Mouse (Mus musculus) forebrain, embryonic 10.5 days (tissue): ENCODE measurements around the gene Mtmr2. TPM values are rescaled to one million over a fixed set of nuclear protein-coding genes. Genes with fewer than 3 reads are reported as not detected.
"Not testable (repeated sequence)": the region's sequence is repeated elsewhere in the genome, so short reads cannot be mapped to it uniquely, and the experiment has no call there.

Source experiments
- DNase-seq: peaks from one replicate; pipeline ENCODE4 v3.0.0-alpha.2; 2017; ENCODE audit warnings: low spot score; ENCODE audit errors: extremely low spot score
- H3K27ac ChIP-seq: fragments of 300-500 bp; sonication (generic); 2 replicates; pipeline ENCODE4 v1.5.1; 2016; ENCODE audit warnings: mild to moderate bottlenecking
- H3K27me3 ChIP-seq: fragments of 300-500 bp; sonication (generic); 2 replicates; pipeline ENCODE4 v1.6.1; 2016; ENCODE audit warnings: mild to moderate bottlenecking; ENCODE audit not compliant: poor library complexity, severe bottlenecking
- H3K36me3 ChIP-seq: fragments of 300-500 bp; sonication (generic); replicated peaks from 2 replicates; pipeline ENCODE4 v1.6.1; 2016; ENCODE audit warnings: mild to moderate bottlenecking, moderate library complexity
- H3K4me1 ChIP-seq: fragments of 300-500 bp; sonication (generic); 2 replicates; pipeline ENCODE4 v1.6.1; 2016
- H3K4me3 ChIP-seq: fragments of 300-500 bp; sonication (generic); 2 replicates; pipeline ENCODE4 v1.5.1; 2016; ENCODE audit warnings: mild to moderate bottlenecking, moderate library complexity
- H3K9me3 ChIP-seq: fragments of 300-500 bp; sonication (generic); 2 replicates; pipeline ENCODE4 v1.6.1; 2016; ENCODE audit warnings: mild to moderate bottlenecking, moderate library complexity
- WGBS: fragments of 180-500 bp; shearing (Covaris S2); methylation state at CpG from one replicate; pipeline ENCODE4 v1.1.7; 2016; 5-methylcytosine and 5-hydroxymethylcytosine counted together
- polyA plus RNA-seq: library from polyadenylated mRNA; unstranded; fragments of >200 nt; fragmentation: Nextera tagmentation; extraction: Ambion mirVana; gene quantifications from 2 replicates; pipeline ENCODE4 v1.2.1, GENCODE M21; 2016

Gene Mtmr2
- 77.5 and 77.7 TPM in 2 replicates for polyA plus RNA-seq

DNA sequence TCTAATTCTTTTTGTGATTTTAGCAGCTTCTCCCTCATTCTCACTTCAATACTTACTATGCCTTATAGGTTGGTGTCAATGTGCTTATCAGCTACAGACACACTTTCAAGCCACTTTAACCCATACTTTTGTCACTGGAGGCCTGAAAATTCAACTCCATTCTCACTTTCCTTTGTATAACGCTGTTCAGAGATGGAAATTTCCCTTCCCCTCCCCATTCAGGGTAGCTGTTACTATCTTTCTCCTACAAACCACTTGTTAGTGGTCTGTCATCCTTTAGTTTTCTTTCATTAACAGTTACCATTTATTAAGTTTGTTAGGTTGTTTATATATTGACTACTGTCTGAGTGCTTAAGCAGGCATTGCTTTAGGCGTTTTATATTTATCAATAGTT, at the start of gene Mtmr2:
TSS of gene Mtmr2 (plus strand) at position 7 of the 394 bp plus-strand sequence.
- peaks cover 5% of the 10 kb centered on the region for H3K9me3 ChIP-seq
- no peak for DNase-seq
- 46% methylated on average over 2 of the region's 2 CpGs for WGBS
- H3K4me3 ChIP-seq: peak within 1 kb of the TSS; percentile 85
- peaks cover 9% of the 10 kb centered on the region for H3K36me3 ChIP-seq
- no peaks in the 10 kb centered on the region for H3K27me3 ChIP-seq
- H3K27ac ChIP-seq: peak within 1 kb of the TSS; percentile 96
- peaks cover 19% of the 10 kb centered on the region for H3K4me1 ChIP-seq

DNA sequence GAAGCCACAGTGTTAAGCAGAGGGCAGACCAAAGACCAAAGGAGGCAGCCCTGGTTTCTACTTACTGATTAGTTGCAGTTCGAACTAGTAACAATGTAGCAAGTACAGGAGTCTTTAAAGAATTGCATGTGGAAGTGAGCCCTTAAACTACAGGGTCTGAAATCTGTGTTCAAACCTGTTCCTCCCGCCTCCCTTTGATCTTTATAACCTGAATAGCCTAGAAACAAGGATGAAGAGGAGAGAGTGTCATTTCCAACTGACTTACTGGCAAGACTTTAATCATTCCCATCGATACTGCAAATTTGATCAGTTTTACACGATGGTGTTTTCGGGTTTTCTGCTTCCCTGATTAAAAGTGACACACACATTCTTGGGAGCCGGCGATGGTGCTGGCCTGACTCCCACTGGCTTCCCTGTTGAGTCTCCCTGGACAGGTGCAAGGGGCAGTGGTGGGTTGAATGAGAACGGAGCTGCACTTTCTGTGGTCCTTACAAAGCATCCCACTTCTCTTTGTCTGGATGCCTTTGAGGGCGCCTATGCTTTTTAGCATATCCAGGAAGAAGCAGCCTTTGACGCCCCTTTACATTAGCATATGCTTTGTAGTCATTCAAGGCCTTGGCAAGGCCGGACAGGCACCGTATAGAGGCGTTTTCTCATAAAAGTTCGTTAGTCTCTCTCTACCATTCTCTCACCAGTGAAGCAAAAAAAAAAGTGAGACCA, 49.0 kb upstream of the Mtmr2 start:
- Histone ChIP-seq H3K4me1 (peaks cover 31% of the 10 kb centered on the region), H3K9me3 (no peaks in the 10 kb centered on the region; the same call in 1 of the 2 replicates), H3K36me3 (peaks cover 3% of the 10 kb centered on the region; the same call in 1 of the 2 replicates), H3K27ac (peak overlapping the region; percentile 68), H3K4me3 (no peak overlapping the region), H3K27me3 (no peaks in the 10 kb centered on the region)
- DNase-seq: no peak
- 24% methylated on average over 14 of the region's 14 CpGs for WGBS

DNA sequence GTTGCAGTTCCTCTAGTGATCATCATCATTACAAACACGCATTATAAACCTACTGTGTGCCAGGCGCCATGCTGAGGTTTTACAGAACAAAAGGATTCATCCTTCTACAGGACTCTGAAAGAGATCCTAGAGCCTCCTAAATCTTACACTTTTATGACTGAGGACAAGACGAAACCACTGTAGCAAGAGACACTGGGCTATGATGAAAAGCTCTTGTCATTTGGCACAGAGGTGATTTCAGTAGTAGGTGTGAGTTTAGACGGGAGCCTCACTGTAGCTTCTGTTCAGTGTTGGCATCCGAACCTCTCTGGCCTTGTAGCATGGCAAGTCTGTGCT, 48.5 kb upstream of the Mtmr2 start:
- no peak for DNase-seq
- H3K27me3 ChIP-seq: no peaks in the 10 kb centered on the region
- WGBS: 56% methylated on average over 5 of the region's 5 CpGs
- no peaks in the 10 kb centered on the region; the same call in 1 of the 2 replicates for H3K9me3 ChIP-seq
- peaks cover 3% of the 10 kb centered on the region; the same call in 1 of the 2 replicates for H3K36me3 ChIP-seq
- H3K4me3 ChIP-seq: no peak overlapping the region
- peak overlapping the region; percentile 68 for H3K27ac ChIP-seq
- peaks cover 31% of the 10 kb centered on the region for H3K4me1 ChIP-seq

DNA sequence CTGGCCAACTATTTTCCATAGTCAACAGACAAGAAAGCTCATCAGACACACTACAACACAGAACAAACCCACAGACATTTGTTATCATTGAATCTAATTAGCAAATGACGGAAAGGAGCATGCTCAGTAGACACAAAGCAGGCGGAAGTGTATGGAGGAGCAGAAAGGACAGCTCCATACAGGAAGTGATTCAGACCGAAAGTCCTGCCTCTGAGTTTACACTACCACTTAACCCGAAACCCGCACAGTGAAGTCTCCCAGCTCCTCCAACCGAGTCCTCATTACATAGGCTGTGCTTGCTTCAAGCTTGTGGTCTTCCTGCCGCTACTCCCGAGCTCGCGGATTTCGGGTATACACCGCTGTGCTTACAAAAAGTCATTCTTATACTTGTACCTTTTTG, 46.4 kb upstream of the Mtmr2 start:
- Histone ChIP-seq H3K27ac (no peak overlapping the region), H3K27me3 (no peaks in the 10 kb centered on the region), H3K4me1 (peaks cover 31% of the 10 kb centered on the region), H3K36me3 (peaks cover 13% of the 10 kb centered on the region), H3K4me3 (no peak overlapping the region), H3K9me3 (no peaks in the 10 kb centered on the region; the same call in 1 of the 2 replicates)
- 93% methylated on average over 12 of the region's 12 CpGs for WGBS
- no peak for DNase-seq

DNA sequence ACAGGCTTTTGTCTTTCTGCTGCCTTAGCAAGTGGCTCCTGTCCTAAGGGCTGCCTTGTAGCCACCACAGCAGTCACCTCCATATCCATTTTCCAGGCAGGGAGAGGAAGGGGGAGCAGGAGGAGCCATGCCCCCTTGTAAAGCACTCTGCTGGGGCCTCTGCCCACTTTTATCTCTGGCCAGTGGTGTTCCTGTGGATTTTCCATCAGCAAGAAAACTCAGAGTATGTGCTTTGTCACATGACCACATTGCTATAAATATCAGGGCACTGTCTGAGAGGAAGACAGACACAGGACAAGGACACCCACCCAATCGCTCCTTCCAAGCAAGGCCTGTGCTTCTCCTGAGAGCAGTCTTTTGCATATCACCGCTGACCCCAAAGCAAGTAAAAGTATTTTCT, 45.1 kb upstream of the Mtmr2 start:
- Histone ChIP-seq H3K27ac (no peak overlapping the region), H3K27me3 (no peaks in the 10 kb centered on the region), H3K4me3 (no peak overlapping the region), H3K9me3 (no peaks in the 10 kb centered on the region; the same call in 1 of the 2 replicates), H3K36me3 (peaks cover 13% of the 10 kb centered on the region), H3K4me1 (peaks cover 23% of the 10 kb centered on the region)
- no peak for DNase-seq
- 94% methylated on average over 2 of the region's 2 CpGs for WGBS

DNA sequence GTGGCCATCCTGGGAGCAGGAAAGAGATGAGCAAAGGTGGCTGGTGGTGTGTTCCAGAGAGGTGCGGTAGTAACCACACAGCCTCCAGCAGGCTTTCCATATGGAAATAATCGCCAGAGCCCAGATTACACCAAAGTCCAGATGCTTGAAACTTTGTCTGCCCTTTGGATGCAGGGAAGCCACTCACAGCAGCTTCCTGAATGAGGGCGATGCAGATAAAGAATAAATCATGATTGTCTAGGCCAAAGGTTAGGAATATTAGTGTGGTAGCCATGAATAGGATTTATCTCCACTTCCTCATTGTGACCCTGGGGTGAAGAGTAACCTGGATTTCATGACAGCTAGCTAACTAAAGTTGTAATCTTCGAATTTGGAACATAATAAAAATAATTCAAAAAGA, 43.3 kb upstream of the Mtmr2 start:
- Histone ChIP-seq H3K27ac (no peak overlapping the region), H3K9me3 (no peaks in the 10 kb centered on the region; the same call in 1 of the 2 replicates), H3K36me3 (peaks cover 13% of the 10 kb centered on the region), H3K27me3 (no peaks in the 10 kb centered on the region), H3K4me3 (no peak overlapping the region), H3K4me1 (peaks cover 4% of the 10 kb centered on the region)
- 78% methylated on average over 4 of the region's 4 CpGs for WGBS
- DNase-seq: no peak

DNA sequence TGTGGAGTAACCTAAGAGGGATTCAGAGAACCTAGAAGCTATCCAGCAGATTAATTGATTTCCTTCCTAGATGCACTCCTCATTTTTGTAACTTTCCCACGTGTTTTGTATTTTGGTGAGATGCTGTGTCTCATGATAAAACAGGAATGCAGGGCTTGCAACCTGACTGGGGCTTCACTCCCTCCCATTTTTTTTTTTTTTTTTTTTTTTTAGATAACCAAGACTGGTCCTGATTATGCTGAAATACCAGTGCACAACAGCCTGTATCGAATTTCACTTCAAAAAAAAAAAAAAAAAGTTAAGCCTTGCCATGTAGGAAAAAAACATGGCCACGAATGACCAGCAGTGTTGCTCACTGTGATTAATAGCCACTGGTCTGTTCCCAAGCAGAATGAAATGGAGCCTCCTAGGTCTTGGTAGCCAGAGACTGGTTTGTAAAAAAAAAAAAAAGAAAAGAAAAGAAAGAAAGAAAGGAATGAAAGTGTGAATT, 41.1 kb upstream of the Mtmr2 start:
- Histone ChIP-seq H3K4me3 (no peak overlapping the region), H3K9me3 (no peaks in the 10 kb centered on the region), H3K27ac (no peak overlapping the region), H3K36me3 (peaks cover 13% of the 10 kb centered on the region), H3K27me3 (no peaks in the 10 kb centered on the region), H3K4me1 (0 out of 2 replicates have a peak, but pooled peaks cover 4% of the 10 kb centered on the region)
- 40% methylated on average over 3 of the region's 3 CpGs for WGBS
- no peak for DNase-seq

DNA sequence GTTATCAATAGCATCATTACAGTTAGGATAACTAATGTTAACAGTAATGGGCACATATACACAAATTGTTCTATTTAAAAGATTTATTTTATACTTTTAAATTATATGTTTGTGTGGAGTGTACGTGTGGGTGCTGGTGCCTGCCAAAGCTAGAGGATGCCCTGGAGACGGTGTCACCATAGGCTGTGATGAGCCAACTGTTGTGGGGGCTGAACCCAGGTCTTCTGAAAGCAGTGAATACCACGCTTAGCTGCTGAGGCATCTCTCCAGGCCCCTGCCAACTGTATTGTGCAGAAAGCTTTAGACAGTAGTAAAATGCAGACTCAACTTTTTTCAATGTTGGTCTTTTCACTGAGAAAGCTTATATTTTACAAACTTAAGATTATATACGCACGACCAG, 38.8 kb upstream of the Mtmr2 start:
- 93% methylated on average over 5 of the region's 5 CpGs for WGBS
- H3K27ac ChIP-seq: no peak overlapping the region
- H3K9me3 ChIP-seq: no peaks in the 10 kb centered on the region
- H3K4me3 ChIP-seq: no peak overlapping the region
- 0 out of 2 replicates have a peak, but pooled peaks cover 4% of the 10 kb centered on the region for H3K4me1 ChIP-seq
- no peaks in the 10 kb centered on the region for H3K27me3 ChIP-seq
- DNase-seq: no peak
- peaks cover 10% of the 10 kb centered on the region for H3K36me3 ChIP-seq

DNA sequence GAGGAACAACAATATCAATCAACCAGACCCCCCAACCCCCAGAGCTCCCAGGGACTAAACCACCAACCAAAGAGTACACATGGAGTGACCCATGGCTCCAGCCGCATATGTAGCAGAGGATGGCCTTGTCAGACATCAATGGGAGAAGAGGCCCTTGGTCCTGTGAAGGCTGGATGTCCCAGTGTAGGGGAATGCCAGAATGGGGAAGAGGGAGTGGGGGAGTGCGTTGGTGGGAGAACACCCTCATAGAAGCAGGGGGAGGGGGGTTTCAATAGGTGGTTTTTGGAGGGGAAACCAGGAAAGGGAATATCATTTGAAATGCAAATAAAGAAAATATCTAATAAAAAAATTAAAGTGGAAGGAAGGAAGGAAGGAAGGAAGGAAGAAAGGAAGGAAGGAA, 32.3 kb upstream of the Mtmr2 start:
- DNase-seq, H3K27ac ChIP-seq, H3K4me1 ChIP-seq, H3K27me3 ChIP-seq, H3K36me3 ChIP-seq, H3K4me3 ChIP-seq, H3K9me3 ChIP-seq: not testable (repeated sequence)
- 84% methylated on average over 2 of the region's 2 CpGs for WGBS

DNA sequence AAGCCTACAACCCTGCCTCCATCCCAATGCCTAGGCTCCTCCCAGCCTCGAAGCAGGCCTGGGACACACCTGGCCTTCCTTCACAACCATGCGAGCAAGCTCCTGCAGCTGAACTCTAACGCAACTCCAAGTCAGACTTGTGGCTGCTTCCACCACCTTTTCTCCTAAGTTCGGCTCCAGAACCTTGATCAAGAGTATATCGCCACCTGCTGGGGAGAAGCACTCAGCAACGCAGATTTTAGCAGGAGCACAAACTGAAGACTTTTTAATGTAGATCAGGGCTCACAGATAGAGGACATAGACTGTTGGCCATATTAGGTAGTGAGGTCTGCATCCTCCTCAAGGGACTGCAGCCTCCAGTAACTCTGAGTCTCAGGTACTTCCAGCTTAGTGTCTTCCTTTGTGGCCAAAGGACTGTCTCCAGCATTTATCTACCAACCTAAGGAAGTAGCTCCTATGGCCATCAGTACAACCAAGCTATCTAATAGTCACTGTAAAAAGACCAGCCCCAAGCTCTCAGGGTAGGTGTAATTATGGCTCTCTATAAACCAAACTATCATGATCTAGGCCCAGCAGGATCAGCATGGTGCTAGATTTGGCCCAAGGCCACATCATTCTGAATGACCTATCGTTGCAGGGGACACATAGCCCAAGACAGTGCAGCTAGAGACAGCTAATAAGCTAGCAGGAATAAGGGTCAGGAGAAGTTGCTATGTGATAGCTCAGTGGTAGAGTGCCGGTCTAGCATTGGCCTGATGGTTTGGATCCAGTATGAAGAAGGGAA, 31.7 kb upstream of the Mtmr2 start:
- WGBS: 30% methylated on average over 8 of the region's 8 CpGs
- no peak overlapping the region for H3K27ac ChIP-seq
- DNase-seq: peak; percentile 74
- no peaks in the 10 kb centered on the region for H3K36me3 ChIP-seq
- no peaks in the 10 kb centered on the region for H3K9me3 ChIP-seq
- no peaks in the 10 kb centered on the region for H3K27me3 ChIP-seq
- no peak overlapping the region for H3K4me3 ChIP-seq
- 0 out of 2 replicates have a peak, but pooled peaks cover 2% of the 10 kb centered on the region for H3K4me1 ChIP-seq

DNA sequence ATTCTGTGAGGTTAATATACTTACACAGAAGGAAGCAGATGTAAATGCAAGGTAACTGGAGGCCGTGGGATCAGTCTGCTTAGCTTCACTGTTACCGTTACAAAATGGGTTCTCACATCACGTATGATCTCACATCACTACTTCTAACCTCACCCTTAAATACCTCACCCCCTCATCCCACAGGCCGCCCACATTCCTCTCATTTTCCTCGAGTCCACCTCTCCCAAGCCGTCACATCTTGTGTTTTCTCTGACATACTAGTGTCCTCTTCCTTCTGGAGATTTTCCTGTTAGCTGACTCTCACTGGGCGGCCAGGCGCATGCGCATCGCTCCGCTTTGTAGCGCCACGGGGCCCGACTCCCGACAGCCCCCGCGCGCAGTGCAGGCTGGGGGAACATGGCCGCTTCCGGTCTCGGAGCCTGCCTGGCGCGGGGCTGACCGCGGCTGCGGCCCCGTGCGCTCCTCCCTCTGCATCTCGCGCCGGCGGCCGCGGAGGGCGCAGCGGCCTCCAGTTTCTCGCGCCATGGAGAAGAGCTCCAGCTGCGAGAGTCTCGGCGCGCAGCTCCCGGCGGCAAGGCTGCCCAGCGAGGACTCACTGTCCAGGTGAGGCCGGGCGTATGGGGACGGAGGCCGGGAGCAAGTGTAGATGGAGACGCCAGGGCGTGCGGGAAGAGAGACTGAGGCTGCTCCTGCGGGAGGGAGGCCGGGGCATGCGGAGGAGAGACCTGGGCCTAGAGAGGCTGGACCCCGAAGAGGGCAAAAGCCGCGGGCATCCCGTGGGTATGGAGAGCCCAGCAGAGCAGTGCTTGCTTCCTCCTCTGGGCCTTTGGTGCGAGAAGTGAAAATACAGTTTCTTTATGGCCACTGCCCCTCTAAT, 826 bp downstream of the Mtmr2 start:
- DNase-seq: peak; percentile 92
- peaks cover 12% of the 10 kb centered on the region for H3K9me3 ChIP-seq
- H3K4me1 ChIP-seq: peaks cover 19% of the 10 kb centered on the region
- H3K4me3 ChIP-seq: peak overlapping the region; percentile 85
- H3K27me3 ChIP-seq: no peaks in the 10 kb centered on the region
- peak overlapping the region; percentile 96 for H3K27ac ChIP-seq
- peaks cover 15% of the 10 kb centered on the region for H3K36me3 ChIP-seq
- WGBS: 2% methylated on average over 60 of the region's 60 CpGs

DNA sequence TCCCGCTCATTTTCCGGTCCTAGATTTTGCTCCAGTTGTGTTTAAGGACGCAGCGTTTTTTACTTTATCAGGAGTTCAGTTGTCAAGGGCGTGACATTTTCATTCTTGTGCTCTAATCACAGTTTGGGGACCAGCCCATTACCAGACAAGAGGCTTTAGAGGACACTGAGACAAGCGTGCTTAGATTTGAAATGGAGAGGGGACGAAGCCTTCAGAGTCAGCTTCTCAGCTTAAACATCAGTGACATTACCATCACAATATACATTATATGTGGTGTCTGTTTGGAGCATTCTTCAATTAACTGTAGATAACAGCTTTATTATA, 1.4 kb downstream of the Mtmr2 start:
- Histone ChIP-seq H3K27me3 (no peaks in the 10 kb centered on the region), H3K36me3 (peaks cover 16% of the 10 kb centered on the region), H3K4me1 (peaks cover 19% of the 10 kb centered on the region), H3K9me3 (peaks cover 12% of the 10 kb centered on the region), H3K4me3 (peak overlapping the region; percentile 85), H3K27ac (peak overlapping the region; percentile 96)
- 5% methylated on average over 7 of the region's 7 CpGs for WGBS
- DNase-seq: no peak
